Mouse (Mus musculus) myocyte (in vitro differentiated cells): Measurements from ENCODE around the gene Lpin2.

Experiments used
- E2F4 ChIP-seq: IDR thresholded peaks from one replicate; pipeline ENCODE4 v1.6.1; 2011; ENCODE audit warnings: mild to moderate bottlenecking, control low read depth, moderate library complexity; ENCODE audit not compliant: insufficient read depth
- POLR2A ChIP-seq: IDR thresholded peaks from one replicate; pipeline ENCODE4 v1.6.1; 2011; ENCODE audit warnings: low read depth, mild to moderate bottlenecking, control low read depth, moderate library complexity; ENCODE audit not compliant: insufficient read length
- USF1 ChIP-seq: IDR thresholded peaks from one replicate; pipeline ENCODE4 v1.6.1; 2011; ENCODE audit warnings: low read depth, mild to moderate bottlenecking, control low read depth, moderate library complexity

GRCm38 (mm10) chr17:71282716-71283115, 100.4 kb downstream of the Lpin2 start:
- TF ChIP-seq POLR2A (no peak), USF1 (no peak), E2F4 (no peak)
